ENCODE assay signal across 21 mouse cellular contexts in genomic region chr7:109534921-109535320, GRCm38 (mm10). TPM values are rescaled to one million over a fixed set of nuclear protein-coding genes. Genes with fewer than 3 reads are reported as not detected.
"Had no signal": no experiment of that assay in that cellular context is flagged by ENCODE, and none has a peak within 500 bp of the region (broad histone marks: within the 10 kb centered on the region; RNA-seq: fewer than 3 reads in every experiment).

No protein-coding gene starts in this region.

- H3K36me3 ChIP-seq: midbrain, embryonic 15.5 days had no signal

- H3K9ac ChIP-seq: limb, embryonic 12.5 days; limb, embryonic 15.5 days; liver, embryonic 14.5 days; liver, postnatal 0 days; lung, embryonic 14.5 days; midbrain, embryonic 12.5 days; midbrain, embryonic 15.5 days; neural tube, embryonic 12.5 days; neural tube, embryonic 15.5 days had no signal

- H3K27me3 ChIP-seq: limb, embryonic 12.5 days; limb, embryonic 15.5 days; midbrain, embryonic 12.5 days; midbrain, embryonic 15.5 days; neural tube, embryonic 12.5 days; neural tube, embryonic 15.5 days had no signal

- H3K4me3 ChIP-seq: limb, embryonic 12.5 days; limb, embryonic 15.5 days; midbrain, embryonic 12.5 days; midbrain, embryonic 15.5 days; neural tube, embryonic 12.5 days; neural tube, embryonic 15.5 days had no signal

- H3K27ac ChIP-seq: limb, embryonic 12.5 days; liver, embryonic 14.5 days; macrophage; midbrain, embryonic 12.5 days; midbrain, embryonic 15.5 days; neural tube, embryonic 12.5 days; neural tube, embryonic 15.5 days had no signal

- DNase-seq: kidney, adult 9 months; kidney, postnatal 36 days; left cerebral cortex, postnatal 4 days; liver, postnatal 0 days; lung, embryonic 14.5 days; right cerebral cortex, adult 18-20 months; right cerebral cortex, postnatal 14 days; right cerebral cortex, postnatal 4 days; thymus, adult 2 months; thymus, postnatal 14 days; thymus, postnatal 4 days had no signal

- H3K4me1 ChIP-seq: midbrain, embryonic 12.5 days had no signal

RNA-seq across cellular contexts. Expression of gene Trim66, which starts 27.0 kb away (rescaled TPM):
- total RNA-seq: megakaryocyte, adult 5-6 weeks had no signal
- polyA plus RNA-seq: kidney, embryonic 16.5 days had no signal
